Mouse (Mus musculus) testis, postnatal 10 days (tissue): ENCODE data around the gene Nav1.
A peak's percentile ranks its signal among the peaks of the same experiment; 100 is the strongest.

ENCODE experiments used
- DNase-seq: peaks from one replicate; pipeline ENCODE4 v3.0.0; 2021; ENCODE audit warnings: low spot score

Nav1 gene

DNA sequence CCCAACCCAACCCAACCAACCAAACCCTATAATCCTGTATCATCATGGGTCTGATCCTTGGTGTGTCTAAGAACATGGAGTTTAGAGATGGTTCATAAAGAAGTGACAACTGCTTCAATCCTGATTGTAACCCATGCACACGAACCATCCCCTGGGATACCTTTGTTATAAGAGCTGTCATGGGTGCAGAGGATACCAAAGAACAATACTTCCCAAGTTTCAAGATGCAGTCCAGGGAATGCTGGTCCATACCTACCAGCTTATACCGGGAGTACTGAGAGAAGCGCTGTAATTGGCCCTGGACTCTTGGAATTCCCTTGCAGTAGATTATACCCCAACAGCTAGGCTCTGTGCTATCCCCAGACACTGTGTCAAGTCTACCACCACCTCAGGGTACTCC is 165.2 kb downstream of the Nav1 start:
- no peak for DNase-seq

DNA sequence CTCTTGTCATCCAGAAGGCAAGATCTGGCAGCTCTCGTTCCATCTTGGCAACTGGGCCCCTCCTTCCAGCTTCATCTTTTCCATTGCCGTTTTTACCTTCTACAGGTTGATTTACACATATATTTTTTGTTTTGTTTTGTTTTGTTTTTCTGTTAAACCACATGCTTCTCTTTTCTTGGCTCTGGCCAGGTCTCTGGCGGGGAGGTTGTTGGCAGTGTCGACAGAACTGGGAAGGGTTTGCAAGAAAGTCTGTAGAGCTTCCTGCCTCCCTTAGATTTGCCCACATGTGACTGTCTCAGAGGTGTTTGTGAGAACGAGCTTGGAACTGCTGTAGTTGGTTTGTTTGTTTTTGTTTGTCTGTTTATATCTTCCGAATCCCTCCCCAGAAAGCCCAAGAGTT is 166.1 kb downstream of the Nav1 start:
- DNase-seq: no peak

DNA sequence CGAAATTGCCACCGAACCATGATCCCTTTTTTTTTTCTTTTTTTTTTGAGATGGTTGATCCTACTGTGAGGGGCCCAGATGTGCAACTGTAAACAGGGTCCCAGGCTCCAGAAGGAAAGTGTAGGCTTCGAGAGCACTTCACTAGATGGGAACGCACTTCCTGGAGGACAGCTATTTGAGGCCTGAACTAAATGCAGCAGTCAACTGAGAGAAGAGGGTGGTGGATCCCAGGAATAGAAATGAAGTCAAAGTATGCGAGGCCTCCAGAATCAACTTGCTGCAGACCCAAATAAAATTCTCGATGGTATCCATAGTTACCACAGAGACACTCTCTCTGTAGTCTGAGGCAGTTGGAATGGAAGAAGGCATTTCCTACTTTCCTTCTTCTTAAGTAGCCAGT is 168.3 kb downstream of the Nav1 start:
- no peak for DNase-seq

DNA sequence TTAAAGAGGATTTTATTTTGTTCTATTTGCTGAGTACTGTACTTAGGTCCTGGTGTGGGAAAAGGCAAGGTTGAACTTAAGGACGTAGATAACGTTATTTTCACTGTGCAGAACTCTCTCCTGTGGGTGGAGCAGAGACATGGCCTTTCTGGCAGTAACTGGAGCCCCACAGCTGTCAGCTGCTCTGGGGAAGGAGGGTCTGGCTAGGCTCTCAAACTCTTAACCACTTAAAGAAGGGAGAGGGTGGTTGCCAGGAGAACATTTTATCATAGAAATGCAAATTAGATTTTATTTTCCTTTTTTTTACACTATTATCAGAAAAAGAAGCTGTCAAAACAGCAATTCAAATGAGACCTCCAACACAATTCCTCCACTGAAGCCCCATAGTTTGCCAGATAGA is 171.3 kb downstream of the Nav1 start:
- no peak for DNase-seq

DNA sequence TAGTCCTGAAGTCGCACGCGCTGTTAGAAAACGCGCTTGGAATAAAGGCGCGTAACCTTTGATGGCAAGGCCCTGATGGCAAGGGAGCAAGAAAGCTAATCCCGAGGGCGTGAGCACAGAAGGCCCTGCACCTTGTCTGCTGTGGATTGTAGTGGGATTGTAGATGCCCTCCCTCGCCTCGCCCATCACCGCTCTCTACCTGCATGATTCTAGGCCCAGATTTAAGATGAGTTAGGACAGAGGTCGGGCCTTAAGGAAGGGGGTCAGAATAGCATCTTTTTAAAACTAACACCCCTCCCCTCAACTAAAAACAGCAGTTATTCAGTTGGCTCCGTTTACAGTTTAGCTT is 176.5 kb downstream of the Nav1 start:
- no peak for DNase-seq

DNA sequence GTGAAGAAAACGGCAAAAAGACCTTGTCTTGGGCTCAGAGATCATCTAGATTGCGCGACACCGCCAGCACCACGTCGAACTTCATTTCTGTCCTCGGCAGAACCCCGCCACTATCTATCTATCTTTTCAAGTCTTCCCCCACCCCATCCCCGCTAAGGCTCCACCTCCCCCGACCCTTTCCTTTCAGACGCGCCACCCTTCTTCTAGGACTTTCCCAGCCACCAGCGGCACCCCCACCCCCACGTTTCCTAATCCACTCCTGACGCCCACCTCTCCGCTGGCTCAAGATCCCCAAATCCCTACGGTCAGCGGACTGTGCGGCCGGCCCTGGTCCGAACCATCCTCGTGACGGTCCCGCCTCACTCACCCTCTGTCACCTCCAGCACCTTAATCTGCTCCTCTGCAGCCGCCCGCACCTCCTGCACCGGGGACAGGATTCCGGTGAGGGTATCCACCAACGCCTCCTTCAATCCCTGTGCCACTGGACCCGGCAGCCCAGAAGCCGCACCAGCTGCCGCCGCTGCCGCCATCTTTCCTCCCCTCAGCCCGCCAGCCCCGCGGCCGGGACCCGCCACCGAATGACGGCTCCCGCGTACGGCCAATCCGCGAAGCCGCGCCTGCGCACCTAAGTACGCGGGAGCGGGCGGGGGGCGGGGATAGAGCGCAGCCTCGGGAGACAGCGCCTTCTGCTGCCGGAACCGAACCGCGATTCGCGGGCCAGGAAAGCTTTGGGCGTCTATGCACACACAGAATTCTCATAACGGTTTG is 177.0 kb downstream of the Nav1 start, which contains the start of gene Ipo9:
Gene Ipo9 (minus strand): TSS at position 599 of the 768 bp plus-strand sequence.
- peak; percentile 95 for DNase-seq

DNA sequence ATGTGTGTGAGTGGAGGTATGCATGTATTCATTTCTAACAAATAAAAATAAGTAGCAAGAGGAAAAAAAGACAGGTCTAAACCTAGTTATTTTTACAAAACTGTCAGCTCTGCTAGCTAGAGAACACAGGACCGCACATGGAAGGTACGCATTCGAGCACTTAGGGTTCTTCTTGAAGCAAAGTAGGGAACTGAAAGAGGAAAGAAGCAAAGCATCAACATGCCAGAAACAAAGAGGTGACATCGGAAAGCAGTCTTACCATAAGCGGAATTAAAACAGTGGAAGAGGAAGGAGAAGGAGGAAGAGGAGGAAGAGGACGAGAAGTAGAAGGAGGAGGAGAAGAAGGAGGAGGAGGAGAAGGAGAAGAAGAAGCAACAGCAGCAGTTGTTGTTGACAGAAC is 179.7 kb downstream of the Nav1 start:
- DNase-seq: no peak

DNA sequence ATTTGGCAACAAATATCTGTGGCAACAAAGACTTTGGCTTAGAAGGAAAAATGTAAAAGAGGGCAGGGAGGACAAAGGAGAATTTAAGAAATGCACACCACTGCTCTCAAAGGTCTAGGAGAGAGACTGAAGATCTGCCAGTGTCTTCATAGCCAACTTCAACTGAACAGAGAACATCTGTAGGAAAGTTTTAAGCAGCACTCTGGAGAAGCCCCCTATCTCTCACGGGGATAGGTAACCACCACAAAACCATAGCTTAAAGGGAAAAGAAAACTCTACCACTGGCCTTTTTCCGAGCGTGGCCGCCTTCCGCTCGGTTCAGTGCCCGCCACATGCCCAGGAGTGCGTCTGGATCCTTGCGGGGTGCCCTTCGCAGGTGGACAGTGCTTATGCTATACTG is 180.4 kb downstream of the Nav1 start:
- no peak for DNase-seq

DNA sequence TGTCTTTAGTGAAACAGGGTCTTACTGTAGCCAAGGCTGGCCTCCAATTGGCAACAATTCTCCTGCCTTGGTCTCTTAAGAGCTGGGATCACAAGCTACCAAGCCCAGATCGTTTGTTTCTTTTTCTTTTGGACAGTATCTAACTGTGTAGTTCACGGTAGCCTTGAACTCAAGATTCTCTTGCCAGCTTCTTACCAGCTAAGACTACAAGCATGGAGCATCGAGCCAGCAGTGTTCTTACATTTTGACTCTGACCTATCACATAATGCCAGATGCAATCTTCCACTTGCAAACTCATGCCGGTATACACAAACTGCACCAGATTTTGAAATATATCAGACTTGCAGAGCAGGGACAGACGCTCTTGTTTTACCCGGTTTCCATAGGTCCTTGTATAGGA is 184.3 kb downstream of the Nav1 start:
- no peak for DNase-seq

DNA sequence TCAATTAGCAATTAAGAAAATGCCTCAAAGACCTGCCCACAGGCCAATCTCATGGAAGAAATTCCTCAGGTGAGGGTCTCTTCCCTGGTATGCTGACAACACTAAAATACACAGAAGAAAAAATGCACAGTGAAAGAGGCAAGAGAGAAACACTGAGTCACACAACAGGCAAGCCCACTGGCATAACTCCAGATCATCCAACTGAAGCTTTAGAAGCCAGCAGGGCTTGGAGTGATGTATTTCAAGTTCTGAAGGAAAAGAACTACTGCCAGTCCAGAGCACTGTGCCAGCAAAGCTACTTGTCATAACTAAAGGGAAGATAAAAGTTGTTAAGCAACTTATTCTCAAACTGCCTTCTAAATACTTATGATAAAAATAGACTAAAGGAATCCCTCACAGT is 193.1 kb downstream of the Nav1 start:
- DNase-seq: no peak

DNA sequence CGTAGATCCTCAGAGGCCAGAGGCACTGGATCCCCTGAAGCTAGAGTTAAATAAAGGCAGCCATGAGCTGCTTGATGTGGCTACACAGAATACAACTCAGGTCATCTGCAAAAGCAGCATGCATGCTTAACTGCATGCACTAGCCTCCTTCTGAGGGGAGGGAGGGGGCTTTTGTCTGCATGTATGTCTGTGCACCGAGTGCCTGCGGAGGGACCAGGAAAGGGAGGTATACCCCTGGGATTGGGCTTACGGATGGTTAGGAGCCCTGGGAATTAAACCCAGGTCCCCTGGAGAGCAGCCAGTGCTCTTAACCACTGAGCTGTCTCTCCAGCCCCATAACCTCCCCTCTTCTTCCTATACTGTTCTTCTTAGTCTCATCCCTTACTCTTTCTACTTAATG is 195.0 kb downstream of the Nav1 start:
- no peak for DNase-seq

DNA sequence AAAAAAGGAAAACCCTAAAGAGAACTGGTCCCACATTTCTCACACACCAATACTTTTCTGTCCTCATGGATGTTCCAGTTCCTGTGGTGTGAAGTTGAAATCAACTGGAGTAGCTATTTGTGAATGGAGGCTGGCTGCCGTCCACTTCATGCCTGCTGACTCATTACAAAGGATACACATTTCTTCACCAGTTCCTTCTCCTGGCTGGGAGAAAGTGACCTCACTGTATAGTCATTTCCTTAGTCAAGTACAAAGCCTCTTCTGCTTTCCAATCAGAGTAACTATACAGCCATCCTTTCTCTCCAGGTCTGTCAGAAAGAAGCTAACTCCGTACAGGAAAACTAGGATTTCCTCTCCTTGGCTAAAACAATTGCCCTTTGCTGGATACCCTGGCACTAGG is 196.1 kb downstream of the Nav1 start:
- no peak for DNase-seq

DNA sequence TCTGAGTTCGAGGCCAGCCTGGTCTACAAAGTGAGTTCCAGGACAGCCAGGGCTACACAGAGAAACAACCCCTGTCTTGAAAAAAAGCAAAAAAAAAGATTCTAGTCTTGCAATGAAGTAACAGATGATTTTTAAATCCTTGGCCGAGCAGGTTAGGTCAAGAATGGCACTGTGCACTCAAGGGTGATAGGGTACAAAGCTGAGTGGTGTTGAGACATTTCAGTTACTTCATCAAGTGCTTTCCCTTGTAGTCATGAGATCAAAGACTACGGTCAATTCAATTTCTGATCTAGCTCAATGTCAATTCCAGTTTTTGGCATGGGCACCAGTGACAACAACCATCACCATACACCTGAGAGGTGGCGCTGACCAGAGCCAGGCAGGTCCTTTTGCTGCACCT is 198.1 kb downstream of the Nav1 start:
- DNase-seq: no peak

DNA sequence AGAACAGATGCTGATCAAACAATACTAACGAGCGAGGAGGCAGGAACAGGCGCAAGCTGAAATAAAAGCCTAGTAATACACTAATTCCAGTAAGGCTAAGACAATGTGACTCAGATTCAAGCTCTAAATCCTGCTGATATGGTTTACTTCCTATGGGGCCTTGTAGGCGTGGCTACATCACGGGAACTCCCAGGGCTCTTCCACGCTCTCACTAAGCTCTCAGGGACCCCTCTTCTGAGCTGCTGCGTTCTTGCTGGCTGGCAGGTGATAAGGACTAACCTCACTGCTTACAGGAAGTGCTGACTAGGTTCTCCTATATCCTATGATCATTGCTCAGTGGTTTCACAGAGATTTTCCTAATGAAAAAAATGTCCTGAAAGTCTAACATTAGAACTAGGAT is 201.7 kb downstream of the Nav1 start:
- DNase-seq: no peak

DNA sequence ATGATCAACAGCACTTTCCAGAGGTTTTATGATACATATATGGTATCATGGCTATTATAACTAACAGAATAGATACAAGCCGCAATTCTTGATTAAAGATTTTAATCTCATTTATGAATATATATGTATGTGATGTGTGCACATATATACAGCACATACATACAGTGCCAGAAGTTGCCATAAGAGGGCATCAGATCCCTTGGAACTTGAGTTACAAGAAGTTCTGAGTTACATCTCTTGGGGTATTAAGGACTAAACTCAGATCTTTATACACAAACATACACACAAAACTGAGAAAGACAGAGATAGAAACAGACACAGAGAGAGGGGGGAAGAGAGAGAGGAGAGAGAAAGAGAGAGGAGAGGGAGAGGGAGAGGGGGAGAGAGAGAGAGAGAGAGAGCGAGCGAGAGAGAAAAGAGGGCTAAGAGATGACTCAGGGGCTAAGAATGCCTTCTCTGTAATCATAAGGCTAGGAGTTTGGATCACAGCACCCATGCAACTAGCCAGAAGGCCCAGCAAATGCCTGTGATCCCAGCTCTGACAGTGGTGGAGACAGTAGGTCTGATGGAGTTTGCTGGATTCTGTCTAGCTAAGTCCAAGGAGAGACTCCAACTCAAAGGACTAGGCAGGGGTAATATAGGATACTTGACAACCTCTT is 205.5 kb downstream of the Nav1 start:
- DNase-seq: no peak

DNA sequence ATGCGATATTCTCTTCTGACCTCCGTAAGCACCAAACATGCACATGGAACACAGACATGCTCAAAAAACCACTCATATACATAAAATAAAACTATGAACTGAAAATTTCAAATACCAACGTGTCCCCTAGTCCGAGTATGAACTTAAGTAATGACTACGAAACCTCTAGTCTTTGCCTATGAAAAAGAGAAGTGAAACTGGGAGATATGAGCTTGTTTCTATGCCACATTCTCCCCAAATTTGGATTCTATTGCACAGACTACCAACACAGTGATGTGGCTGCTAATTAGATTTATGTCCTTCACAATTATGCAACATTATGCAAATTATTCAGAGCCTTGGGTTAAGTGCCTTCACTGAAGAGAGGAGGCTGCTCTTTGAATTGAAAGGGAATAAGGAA is 207.6 kb downstream of the Nav1 start:
- DNase-seq: no peak

DNA sequence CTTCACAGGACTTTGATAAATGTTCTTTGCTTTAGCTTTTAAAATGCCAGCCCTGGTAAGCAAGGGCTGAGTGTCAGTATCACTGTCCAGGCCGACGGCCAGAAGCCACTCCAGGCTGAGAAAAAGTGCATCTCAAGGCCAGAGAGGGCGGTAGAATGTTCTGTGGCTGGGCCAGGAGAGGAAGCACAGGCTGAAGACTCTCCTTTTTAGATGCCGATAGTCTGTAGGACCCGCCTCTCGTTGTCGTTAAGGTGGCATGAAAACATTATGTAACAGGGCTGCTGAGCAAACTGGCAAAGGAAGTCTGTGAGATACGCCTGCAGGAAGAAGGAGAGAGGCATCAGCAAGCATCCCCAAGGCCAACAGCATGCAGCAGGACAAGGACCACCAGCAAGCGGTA is 221.9 kb downstream of the Nav1 start:
- DNase-seq: no peak
